Mouse (Mus musculus): ENCODE data around the gene Pglyrp4.
"Not testable (repeated sequence)": the region's sequence is repeated elsewhere in the genome, so short reads cannot be mapped to it uniquely, and the experiment has no call there.

Pglyrp4 gene

GRCm38 (mm10) chr3:90726606-90727005 is at the start of gene Pglyrp4:
TSS of gene Pglyrp4 (plus strand) at chr3:90726906.
- DNase-seq: no peak

DNA sequence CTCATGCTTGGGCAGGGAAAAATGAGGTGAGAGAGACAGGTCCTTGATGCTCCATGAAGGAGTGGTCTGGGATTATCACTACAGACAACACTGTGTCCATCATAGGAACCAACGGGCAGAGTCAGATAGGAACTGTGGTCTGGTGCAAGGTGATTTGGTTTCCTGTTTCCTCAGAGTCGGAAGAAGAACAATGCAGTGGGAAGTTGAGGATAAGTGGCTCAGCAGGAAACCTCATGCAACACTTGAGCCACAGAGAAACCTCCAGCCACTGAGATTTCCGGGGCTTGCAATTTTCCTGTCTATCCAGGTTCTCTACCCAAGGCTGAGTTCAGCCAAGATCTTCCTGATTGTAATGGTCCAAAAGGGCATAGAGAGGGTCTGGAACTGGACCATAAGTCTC is 48.0 kb upstream of the Pglyrp4 start:
- no peak for DNase-seq

DNA sequence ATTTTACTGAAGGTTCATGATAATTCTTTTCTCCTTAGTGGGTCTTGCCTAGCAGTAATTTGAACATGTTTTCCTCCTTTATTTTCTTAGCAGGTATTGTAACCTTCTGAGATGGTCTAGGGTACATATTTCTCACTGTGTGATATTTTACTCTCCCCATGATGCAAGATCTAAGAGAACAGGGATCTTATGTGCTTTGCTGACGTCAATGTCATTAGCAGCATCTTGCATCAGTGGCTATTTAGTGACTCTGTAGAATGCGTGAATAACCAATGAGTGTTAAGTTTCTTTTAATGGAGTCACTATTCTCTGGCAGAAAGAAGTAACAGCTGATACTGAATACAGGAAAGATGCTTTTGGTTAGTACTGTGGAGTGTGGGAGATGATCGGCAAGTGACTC is 42.8 kb upstream of the Pglyrp4 start:
- no peak for DNase-seq

- no peak for DNase-seq
These were observed 39.9 kb upstream of the Pglyrp4 start for GRCm38 (mm10) chr3:90686835-90687234.

GRCm38 (mm10) chr3:90693496-90693895 is 33.2 kb upstream of the Pglyrp4 start:
- DNase-seq: no peak

DNA sequence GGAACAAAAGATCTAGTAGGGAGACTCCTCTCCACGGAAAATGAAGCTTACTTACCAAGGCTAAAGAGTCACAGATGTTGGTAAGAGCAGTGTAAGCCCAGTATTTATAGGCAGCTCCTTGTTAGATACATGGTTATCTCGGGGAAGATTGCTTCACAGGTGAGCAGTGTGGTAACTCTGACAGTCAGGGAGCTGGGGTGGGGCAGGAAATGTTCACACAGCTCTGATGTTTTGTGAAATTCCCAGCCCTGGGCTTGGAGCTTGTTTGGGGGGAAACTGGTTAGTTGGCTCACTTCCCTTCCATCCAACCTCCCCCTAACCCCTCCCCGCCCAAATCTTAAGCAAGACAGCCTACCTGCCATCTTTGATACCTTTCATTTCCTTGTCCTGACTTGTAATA is 31.1 kb upstream of the Pglyrp4 start, which contains the start of gene S100a9:
S100a9 (minus strand) TSS at position 109 of the 400 bp plus-strand sequence.
- no peak for DNase-seq

DNA sequence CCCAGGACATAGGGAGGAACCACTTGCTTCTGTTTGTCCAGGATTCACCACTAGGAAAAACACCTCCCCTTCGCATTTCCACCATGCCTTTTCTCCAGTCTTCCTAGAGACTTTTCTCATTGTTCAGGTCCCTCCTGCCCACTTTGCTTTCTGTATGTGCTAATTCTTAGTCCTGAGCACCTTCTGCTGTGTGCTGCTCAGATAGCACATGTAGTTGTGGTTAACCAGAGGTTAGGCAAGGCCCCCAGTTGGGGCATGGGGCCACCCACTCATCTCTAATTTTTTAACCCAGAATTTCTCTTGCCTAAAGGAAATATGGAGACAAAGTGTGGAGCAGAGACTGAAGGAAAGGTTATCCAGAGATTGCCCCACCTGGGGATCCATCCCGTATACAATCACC is 24.5 kb upstream of the Pglyrp4 start:
- DNase-seq: no peak

GRCm38 (mm10) chr3:90708523-90709202 is 18.0 kb upstream of the Pglyrp4 start:
- DNase-seq: no peak

- peak; percentile 90 for DNase-seq
These were observed 16.9 kb upstream of the Pglyrp4 start for GRCm38 (mm10) chr3:90709591-90710460.

GRCm38 (mm10) chr3:90749658-90750057 is 23.0 kb downstream of the Pglyrp4 start:
- no peak for DNase-seq

DNA sequence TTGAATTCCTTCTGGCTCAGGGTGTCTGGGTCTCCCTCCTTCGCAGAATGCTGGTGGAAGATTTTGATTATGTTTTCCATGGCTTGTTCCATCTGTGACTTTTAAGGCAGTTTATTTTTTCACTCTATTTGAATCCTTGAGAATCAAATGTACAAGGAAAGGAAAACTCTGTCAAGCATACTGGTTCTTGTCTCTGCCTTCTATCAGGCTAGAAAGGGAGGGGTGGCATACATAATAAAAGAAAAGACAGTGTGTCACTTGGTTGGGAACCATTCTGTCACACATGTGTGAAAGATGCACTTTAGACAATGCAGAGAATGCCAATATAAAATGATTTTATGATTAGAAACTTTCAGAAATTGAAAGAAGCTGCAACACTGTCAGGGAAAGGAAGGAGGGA is 51.1 kb downstream of the Pglyrp4 start, which contains the start of gene Gm5849:
Gm5849 (minus strand) TSS at position 101 of the 400 bp plus-strand sequence.
- DNase-seq: not testable (repeated sequence)

Measured in right cerebral cortex, postnatal 4 days (tissue).